Mouse (Mus musculus) lung, embryonic 16.5 days (tissue): ENCODE results near the gene Tra2b. TPM values are rescaled to one million over a fixed set of nuclear protein-coding genes. Genes with fewer than 3 reads are reported as not detected.
"Not testable (repeated sequence)": the region's sequence is repeated elsewhere in the genome, so short reads cannot be mapped to it uniquely, and the experiment has no call there.

Experiments
- ATAC-seq: fragments of 200-750 bp; cut with Nextera tagmentation; 2 replicates; pipeline ENCODE4 v1.8.0; 2017; ENCODE audit warnings: low read depth, mild to moderate bottlenecking, moderate library complexity
- H3K27ac ChIP-seq: fragments of 300-500 bp; sonication (generic); 2 replicates; pipeline ENCODE4 v1.5.1; 2014; ENCODE audit warnings: mild to moderate bottlenecking, control low read depth, low read length
- H3K27me3 ChIP-seq: fragments of 300-500 bp; sonication (generic); 2 replicates; pipeline ENCODE4 v1.6.1; 2014; ENCODE audit warnings: low read depth, low read length, mixed read lengths; ENCODE audit not compliant: control insufficient read depth, insufficient read depth
- H3K36me3 ChIP-seq: fragments of 300-500 bp; sonication (generic); 2 replicates; pipeline ENCODE4 v1.6.1; 2014; ENCODE audit warnings: low read length; ENCODE audit not compliant: control insufficient read depth, insufficient read depth
- H3K4me1 ChIP-seq: fragments of 300-500 bp; sonication (generic); replicated peaks from 2 replicates; pipeline ENCODE4 v1.6.1; 2014; ENCODE audit warnings: low read length, mixed read lengths; ENCODE audit not compliant: control insufficient read depth, insufficient read depth
- H3K4me2 ChIP-seq: fragments of 300-500 bp; sonication (generic); 2 replicates; pipeline ENCODE4 v1.6.1; 2014; ENCODE audit warnings: low read depth, low read length, control low read depth
- H3K4me3 ChIP-seq: fragments of 300-500 bp; sonication (generic); 2 replicates; pipeline ENCODE4 v1.5.1; 2014; ENCODE audit warnings: mild to moderate bottlenecking, low read length, control low read depth
- H3K9ac ChIP-seq: fragments of 300-500 bp; sonication (generic); 2 replicates; pipeline ENCODE4 v1.6.1; 2014; ENCODE audit warnings: low read length, control low read depth
- H3K9me3 ChIP-seq: fragments of 300-500 bp; sonication (generic); 2 replicates; pipeline ENCODE4 v1.6.1; 2016; ENCODE audit warnings: low read length; ENCODE audit not compliant: control insufficient read depth
- WGBS: fragments of 180-500 bp; shearing (Covaris S2); extraction: QIAGEN DNeasy Blood & Tissue Kit; methylation state at CpG from one replicate; pipeline ENCODE4 v1.1.7; 2014; 5-methylcytosine and 5-hydroxymethylcytosine counted together
- polyA plus RNA-seq: library from polyadenylated mRNA; unstranded; fragments of >200 nt; fragmentation: Nextera tagmentation; extraction: Ambion mirVana; gene quantifications from 2 replicates; pipeline ENCODE4 v1.2.1, GENCODE M21; 2015

The Tra2b gene
- polyA plus RNA-seq, 1 experiment from 2014 or later = 388 TPM

DNA sequence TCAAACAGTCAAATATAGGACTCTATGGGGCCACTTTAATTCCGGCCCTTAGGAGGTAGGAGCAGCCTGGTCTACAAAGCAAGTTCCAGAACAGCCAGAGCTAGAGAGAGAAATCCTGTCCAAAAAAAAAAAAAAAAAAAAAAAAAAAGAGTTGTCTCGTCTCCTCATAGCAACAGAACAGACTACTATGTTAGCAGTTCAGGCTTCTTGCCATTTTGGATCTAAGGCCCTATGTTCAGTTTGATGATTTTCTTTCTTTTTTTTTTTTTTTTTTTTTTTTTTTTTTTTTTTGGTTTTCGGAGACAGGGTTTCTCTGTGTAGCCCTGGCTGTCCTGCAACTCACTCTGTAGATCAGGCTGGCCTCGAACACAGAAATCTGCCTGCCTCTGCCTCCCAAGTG is 27.4 kb downstream of the Tra2b start:
- H3K36me3 ChIP-seq = peaks cover 25% of the 10 kb centered on the region
- not testable (repeated sequence) for H3K4me3 ChIP-seq, H3K4me2 ChIP-seq, H3K27ac ChIP-seq, H3K4me1 ChIP-seq, H3K27me3 ChIP-seq, H3K9me3 ChIP-seq, ATAC-seq, H3K9ac ChIP-seq
- 81% methylated on average over 4 of the region's 4 CpGs for WGBS

DNA sequence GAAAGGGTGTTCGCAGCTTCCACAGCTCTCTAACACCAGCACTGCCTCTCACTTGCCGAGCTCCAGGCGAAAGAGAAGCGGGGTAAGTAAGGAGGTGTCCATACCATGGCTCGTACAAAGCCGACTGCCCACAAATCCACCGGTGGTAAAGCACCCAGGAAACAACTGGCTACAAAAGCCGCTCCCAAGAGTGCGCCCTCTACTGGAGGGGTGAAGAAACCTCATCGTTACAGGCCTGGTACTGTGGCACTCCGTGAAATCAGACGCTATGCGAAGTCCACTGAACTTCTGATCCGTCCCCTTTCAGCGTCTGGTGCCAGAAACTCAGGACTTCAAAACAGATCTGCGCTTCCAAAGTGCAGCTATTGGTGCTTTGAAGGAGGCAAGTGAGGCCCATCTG is 29.0 kb downstream of the Tra2b start:
- no peaks in the 10 kb centered on the region for H3K9me3 ChIP-seq
- no peak for ATAC-seq

GRCm38 (mm10) chr16:22234535-22234934 is 31.3 kb downstream of the Tra2b start:
- no peak for ATAC-seq
- Histone ChIP-seq H3K27me3 (no peaks in the 10 kb centered on the region), H3K4me1 (no peaks in the 10 kb centered on the region), H3K9ac (no peak overlapping the region), H3K36me3 (no peaks in the 10 kb centered on the region), H3K27ac (no peak overlapping the region), H3K4me3 (no peak overlapping the region), H3K4me2 (no peak overlapping the region), H3K9me3 (no peaks in the 10 kb centered on the region)
- WGBS = 53% methylated on average over 6 of the region's 6 CpGs

More for the DNA sequence above, 29.0 kb downstream of the Tra2b start:
- Histone ChIP-seq H3K36me3 (peaks cover 11% of the 10 kb centered on the region), H3K4me1 (no peaks in the 10 kb centered on the region), H3K27me3 (no peaks in the 10 kb centered on the region), H3K4me3 (no peak overlapping the region), H3K27ac (no peak overlapping the region), H3K4me2 (no peak overlapping the region), H3K9ac (no peak overlapping the region)
- 88% methylated on average over 16 of the region's 16 CpGs for WGBS

GRCm38 (mm10) chr16:22230276-22230675 is 35.5 kb downstream of the Tra2b start:
- ATAC-seq, H3K9me3 ChIP-seq: not testable (repeated sequence)
- WGBS = 72% methylated on average over 16 of the region's 16 CpGs

GRCm38 (mm10) chr16:22203501-22203900 is 62.3 kb downstream of the Tra2b start:
- Histone ChIP-seq H3K4me2 (no peak overlapping the region), H3K9ac (no peak overlapping the region), H3K27ac (no peak overlapping the region), H3K36me3 (no peaks in the 10 kb centered on the region), H3K4me1 (no peaks in the 10 kb centered on the region), H3K27me3 (no peaks in the 10 kb centered on the region), H3K9me3 (no peaks in the 10 kb centered on the region; the same call in 1 of the 2 replicates), H3K4me3 (no peak overlapping the region)
- ATAC-seq = no peak
- WGBS = 74% methylated on average over 1 of the region's 1 CpGs

More at GRCm38 (mm10) chr16:22230276-22230675, 35.5 kb downstream of the Tra2b start:
- not testable (repeated sequence) for H3K36me3 ChIP-seq, H3K4me3 ChIP-seq, H3K27me3 ChIP-seq, H3K27ac ChIP-seq, H3K4me2 ChIP-seq, H3K9ac ChIP-seq, H3K4me1 ChIP-seq

GRCm38 (mm10) chr16:22201858-22202257 is 63.9 kb downstream of the Tra2b start:
- Histone ChIP-seq H3K4me2 (no peak overlapping the region), H3K4me3 (no peak overlapping the region), H3K4me1 (no peaks in the 10 kb centered on the region), H3K27me3 (no peaks in the 10 kb centered on the region), H3K36me3 (no peaks in the 10 kb centered on the region), H3K9ac (no peak overlapping the region), H3K27ac (no peak overlapping the region), H3K9me3 (no peaks in the 10 kb centered on the region; the same call in 1 of the 2 replicates)
- 42% methylated on average over 3 of the region's 3 CpGs for WGBS
- no peak for ATAC-seq

DNA sequence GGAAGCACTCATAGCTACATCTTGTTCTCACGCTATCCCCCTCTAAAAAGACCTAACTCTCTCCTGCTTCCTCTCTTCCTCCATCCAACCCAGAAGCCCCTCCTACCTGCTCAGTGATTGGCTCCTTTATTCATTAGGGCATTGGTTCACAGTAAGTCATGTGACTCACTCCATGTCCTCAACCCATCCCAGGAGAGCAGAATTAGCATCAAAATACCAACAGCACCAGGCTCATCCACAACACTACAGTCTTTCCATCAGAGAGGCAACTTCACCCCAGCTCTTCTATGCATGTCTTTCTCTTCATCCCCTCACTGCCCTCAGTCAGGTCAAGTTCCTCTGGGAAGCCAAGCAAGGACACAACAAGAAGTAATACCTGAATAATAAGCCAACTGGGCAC is 65.3 kb downstream of the Tra2b start:
- no peak overlapping the region for H3K27ac ChIP-seq
- H3K27me3 ChIP-seq = no peaks in the 10 kb centered on the region
- no peak overlapping the region for H3K4me3 ChIP-seq
- no peaks in the 10 kb centered on the region for H3K4me1 ChIP-seq
- ATAC-seq = no peak
- no peak overlapping the region for H3K9ac ChIP-seq
- WGBS = 62% methylated on average over 1 of the region's 1 CpGs
- no peak overlapping the region for H3K4me2 ChIP-seq
- H3K36me3 ChIP-seq = no peaks in the 10 kb centered on the region
- H3K9me3 ChIP-seq = no peaks in the 10 kb centered on the region

Other genes with a start within 250 kb of the Tra2b start
- gene Igf2bp2, start 102.7 kb downstream of the Tra2b start, polyA plus RNA-seq = 42.4 and 49.4 TPM in 2 replicates
- 188 and 201 TPM in 2 replicates for gene Etv5, start 173.7 kb upstream of the Tra2b start, polyA plus RNA-seq